Mouse (Mus musculus) thymus, adult 2 months (tissue): ENCODE data around the gene Rgs8.

Source experiments
- CTCF ChIP-seq: fragments of 200-500 bp; IDR thresholded peaks from 2 replicates; pipeline ENCODE4 v1.5.1; 2012; ENCODE audit warnings: mild to moderate bottlenecking, control low read depth, low read length, moderate library complexity, borderline replicate concordance; ENCODE audit not compliant: control insufficient read depth, poor library complexity, insufficient read depth; ENCODE audit errors: extremely low read depth
- POLR2A ChIP-seq: fragments of 200-500 bp; IDR thresholded peaks from 2 replicates; pipeline ENCODE4 v1.6.1; 2012; ENCODE audit warnings: mild to moderate bottlenecking, low read length, control low read depth, moderate library complexity; ENCODE audit not compliant: control insufficient read depth, poor library complexity, insufficient read depth; ENCODE audit errors: extremely low read depth

- TF ChIP-seq CTCF (no peak), POLR2A (no peak)
Observed at GRCm38 (mm10) chr1:153700448-153701063, 47.7 kb downstream of the Rgs8 start.
